Mouse (Mus musculus) stomach, postnatal 0 days (tissue): ENCODE results near the gene Sh3pxd2a. TPM values are rescaled to one million over a fixed set of nuclear protein-coding genes. Genes with fewer than 3 reads are reported as not detected.

Experiments used
- ATAC-seq: fragments of 200-750 bp; cut with Nextera tagmentation; 2 replicates; pipeline ENCODE4 v1.8.0; 2017; ENCODE audit not compliant: low FRiP score, low TSS enrichment
- DNase-seq: peaks from one replicate; pipeline ENCODE4 v3.0.0-alpha.2; 2016; ENCODE audit warnings: low spot score
- H3K27ac ChIP-seq: fragments of 300-500 bp; sonication (generic); replicated peaks from 2 replicates; pipeline ENCODE4 v1.5.1; 2014; ENCODE audit warnings: mild to moderate bottlenecking, control low read depth
- H3K27me3 ChIP-seq: fragments of 300-500 bp; sonication (generic); 2 replicates; pipeline ENCODE4 v1.6.1; 2014; ENCODE audit warnings: low read length; ENCODE audit not compliant: control insufficient read depth, insufficient read depth
- H3K36me3 ChIP-seq: fragments of 300-500 bp; sonication (generic); 2 replicates; pipeline ENCODE4 v1.6.1; 2014; ENCODE audit warnings: low read length, mixed read lengths; ENCODE audit not compliant: control insufficient read depth, insufficient read depth
- H3K4me1 ChIP-seq: fragments of 300-500 bp; sonication (generic); replicated peaks from 2 replicates; pipeline ENCODE4 v1.6.1; 2014; ENCODE audit warnings: antibody characterized with exemption; ENCODE audit not compliant: control insufficient read depth, insufficient read depth
- H3K4me2 ChIP-seq: fragments of 300-500 bp; sonication (generic); replicated peaks from 2 replicates; pipeline ENCODE4 v1.6.1; 2014; ENCODE audit warnings: low read depth, mild to moderate bottlenecking, control low read depth, moderate library complexity
- H3K4me3 ChIP-seq: fragments of 300-500 bp; sonication (generic); 2 replicates; pipeline ENCODE4 v1.5.1; 2014; ENCODE audit warnings: low read depth, low read length, control low read depth
- H3K9ac ChIP-seq: fragments of 300-500 bp; sonication (generic); 2 replicates; pipeline ENCODE4 v1.6.1; 2014; ENCODE audit warnings: mild to moderate bottlenecking, low read length, control low read depth, mixed read lengths
- H3K9me3 ChIP-seq: fragments of 300-500 bp; sonication (generic); 2 replicates; pipeline ENCODE4 v1.6.1; 2016; ENCODE audit warnings: low read length; ENCODE audit not compliant: control insufficient read depth
- CTCF ChIP-seq: IDR thresholded peaks from 2 replicates; pipeline ENCODE4 v1.5.1; 2016; ENCODE audit warnings: antibody characterized with exemption, low read depth, mild to moderate bottlenecking, moderate library complexity
- EP300 ChIP-seq: optimal IDR thresholded peaks from 2 replicates; pipeline ENCODE3; 2016; ENCODE audit warnings: antibody characterized with exemption
- WGBS: fragments of 180-500 bp; shearing (Covaris S2); extraction: QIAGEN DNeasy Blood & Tissue Kit; methylation state at CpG from one replicate; pipeline ENCODE4 v1.1.7; 2014; 5-methylcytosine and 5-hydroxymethylcytosine counted together
- polyA plus RNA-seq: library from polyadenylated mRNA; unstranded; fragments of >200 nt; fragmentation: Nextera tagmentation; extraction: Ambion mirVana; gene quantifications from 2 replicates; pipeline ENCODE4 v1.2.1, GENCODE M21; 2015

Gene Sh3pxd2a
- polyA plus RNA-seq, 1 experiment from 2014 or later = 3.7 TPM

DNA sequence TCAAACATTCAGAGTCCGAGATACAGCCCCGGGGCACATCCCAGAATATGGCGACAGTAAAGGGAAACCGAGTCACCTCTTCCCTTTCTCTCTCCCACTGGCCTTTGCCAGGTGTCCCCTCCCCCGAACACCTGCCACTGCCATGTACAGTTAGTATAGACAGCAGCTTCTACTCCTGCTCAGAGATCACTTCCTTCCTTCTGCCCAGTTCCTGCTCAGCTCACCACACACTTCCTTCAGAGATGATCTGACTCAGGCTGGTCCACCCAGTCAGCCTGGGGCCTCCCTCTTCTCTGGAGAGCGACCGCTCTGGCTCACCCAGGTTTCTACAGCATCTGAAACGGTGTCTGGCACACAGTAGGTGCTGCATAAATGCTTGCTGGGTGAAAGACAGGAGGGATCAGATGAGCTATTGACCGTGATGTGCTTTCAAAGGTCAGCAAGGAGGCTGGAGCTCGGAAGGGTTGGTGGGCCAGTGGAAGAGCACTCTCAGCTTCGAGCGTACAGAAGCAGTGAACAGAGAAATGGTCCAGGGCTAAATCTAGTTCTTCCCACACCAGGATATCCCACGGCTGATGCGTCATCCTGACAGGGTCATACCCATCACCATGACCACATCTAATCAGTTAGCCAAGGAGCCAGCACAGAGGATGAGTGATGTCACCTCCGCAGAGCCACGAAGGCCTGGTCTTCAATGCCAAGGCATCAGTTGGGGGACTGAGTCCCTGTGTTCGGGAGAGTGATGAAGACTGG, 22.5 kb downstream of the Sh3pxd2a start:
- DNase-seq (no peak), ATAC-seq (0 out of 2 replicates have a peak, but pooled peaks have one; percentile 2)
- Histone ChIP-seq H3K4me1 (peaks cover 23% of the 10 kb centered on the region), H3K27me3 (no peaks in the 10 kb centered on the region), H3K9me3 (no peaks in the 10 kb centered on the region), H3K4me2 (no peak overlapping the region), H3K36me3 (no peaks in the 10 kb centered on the region), H3K27ac (no peak overlapping the region), H3K4me3 (no peak overlapping the region), H3K9ac (no peak overlapping the region)
- WGBS = 80% methylated on average over 17 of the region's 17 CpGs
- no peak for TF ChIP-seq EP300
- no peak for TF ChIP-seq CTCF

DNA sequence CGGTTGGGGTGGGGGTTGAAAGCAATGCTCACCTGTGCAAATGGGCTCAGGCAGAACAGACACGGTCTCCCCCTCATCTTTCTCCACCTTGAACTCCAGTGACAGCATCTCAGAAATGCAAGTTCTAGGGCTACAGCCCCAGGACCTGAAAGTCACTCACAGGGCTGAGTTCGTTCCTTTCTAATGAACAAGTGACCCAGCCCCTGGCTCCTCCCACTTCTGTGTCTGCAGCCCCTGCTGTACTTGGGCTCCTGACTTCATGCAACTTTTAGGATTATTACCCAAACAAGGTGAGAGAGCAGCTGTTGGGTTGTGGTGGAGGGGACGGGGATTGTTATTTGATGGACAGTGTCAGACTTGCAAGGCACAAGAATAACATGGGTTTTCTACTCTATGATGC, 23.2 kb downstream of the Sh3pxd2a start:
- Histone ChIP-seq H3K27ac (no peak overlapping the region), H3K9ac (no peak overlapping the region), H3K4me2 (no peak overlapping the region), H3K27me3 (no peaks in the 10 kb centered on the region), H3K36me3 (no peaks in the 10 kb centered on the region), H3K4me3 (no peak overlapping the region), H3K9me3 (no peaks in the 10 kb centered on the region), H3K4me1 (peaks cover 21% of the 10 kb centered on the region)
- TF ChIP-seq CTCF = no peak
- no peak for TF ChIP-seq EP300
- WGBS = 89% methylated on average over 4 of the region's 4 CpGs
- ATAC-seq (no peak), DNase-seq (no peak)

DNA sequence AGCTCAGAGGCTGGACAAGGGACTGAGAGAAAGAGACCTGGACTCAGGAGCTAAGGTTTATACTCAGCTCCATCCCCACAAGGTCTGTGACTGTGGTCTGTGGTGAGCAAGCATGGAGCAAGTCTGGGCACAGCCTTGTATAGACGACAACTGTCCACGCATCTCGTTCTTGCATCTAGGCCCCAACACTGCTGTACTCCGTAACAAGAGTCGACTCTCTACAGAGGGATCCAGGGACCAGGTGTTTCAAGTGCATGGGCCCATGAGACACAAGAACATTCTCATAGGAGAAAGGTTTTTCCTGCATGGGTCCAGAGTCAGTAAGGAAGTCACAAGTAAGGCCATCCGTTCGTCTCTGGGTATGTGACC, 23.8 kb downstream of the Sh3pxd2a start:
- peaks cover 21% of the 10 kb centered on the region for H3K4me1 ChIP-seq
- no peaks in the 10 kb centered on the region for H3K9me3 ChIP-seq
- H3K27ac ChIP-seq = no peak overlapping the region
- 81% methylated on average over 7 of the region's 7 CpGs for WGBS
- DNase-seq (no peak), ATAC-seq (no peak)
- H3K4me2 ChIP-seq = no peak overlapping the region
- no peaks in the 10 kb centered on the region for H3K36me3 ChIP-seq
- H3K27me3 ChIP-seq = no peaks in the 10 kb centered on the region
- no peak overlapping the region for H3K9ac ChIP-seq
- TF ChIP-seq CTCF = no peak
- no peak overlapping the region for H3K4me3 ChIP-seq

DNA sequence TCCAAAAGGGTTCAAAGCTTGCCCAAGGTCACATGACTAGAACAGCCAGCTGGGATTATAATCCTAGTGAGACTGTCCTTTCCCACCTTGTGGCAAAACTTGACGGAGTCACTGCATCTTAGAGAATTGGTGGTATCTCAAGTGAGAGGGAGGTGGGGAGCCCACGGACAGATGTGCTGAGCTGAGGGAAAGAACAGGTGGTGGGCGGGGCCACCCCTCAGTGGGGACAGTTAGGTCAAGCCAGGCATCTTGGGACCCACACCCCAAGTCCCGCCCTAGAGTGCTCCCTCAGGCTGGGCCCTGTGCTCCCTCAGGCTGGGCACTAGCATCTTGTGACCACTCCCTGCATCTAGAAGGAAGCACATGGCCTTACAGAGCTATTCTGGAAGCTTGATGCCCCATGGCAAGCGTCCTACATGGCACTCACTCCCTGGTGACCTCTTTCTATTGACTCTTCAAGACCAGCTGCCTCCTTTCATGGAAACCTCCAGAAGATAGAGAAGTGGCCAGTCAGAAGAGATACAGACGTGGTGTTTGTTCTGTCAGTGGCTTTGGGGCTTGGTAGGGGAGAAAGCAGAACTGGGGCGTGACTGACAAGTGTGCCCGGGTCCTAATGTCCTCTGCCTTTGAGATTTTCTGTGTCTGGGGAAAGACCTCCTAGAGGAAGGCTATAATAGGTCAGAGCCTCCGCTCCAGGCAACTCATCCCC, 24.3 kb downstream of the Sh3pxd2a start:
- Histone ChIP-seq H3K36me3 (no peaks in the 10 kb centered on the region), H3K4me3 (no peak overlapping the region), H3K4me1 (peaks cover 21% of the 10 kb centered on the region), H3K27me3 (no peaks in the 10 kb centered on the region), H3K9ac (no peak overlapping the region), H3K4me2 (no peak overlapping the region), H3K9me3 (no peaks in the 10 kb centered on the region), H3K27ac (no peak overlapping the region)
- TF ChIP-seq EP300 (no peak), CTCF (no peak)
- 74% methylated on average over 9 of the region's 9 CpGs for WGBS
- no peak for DNase-seq
- no peak for ATAC-seq

DNA sequence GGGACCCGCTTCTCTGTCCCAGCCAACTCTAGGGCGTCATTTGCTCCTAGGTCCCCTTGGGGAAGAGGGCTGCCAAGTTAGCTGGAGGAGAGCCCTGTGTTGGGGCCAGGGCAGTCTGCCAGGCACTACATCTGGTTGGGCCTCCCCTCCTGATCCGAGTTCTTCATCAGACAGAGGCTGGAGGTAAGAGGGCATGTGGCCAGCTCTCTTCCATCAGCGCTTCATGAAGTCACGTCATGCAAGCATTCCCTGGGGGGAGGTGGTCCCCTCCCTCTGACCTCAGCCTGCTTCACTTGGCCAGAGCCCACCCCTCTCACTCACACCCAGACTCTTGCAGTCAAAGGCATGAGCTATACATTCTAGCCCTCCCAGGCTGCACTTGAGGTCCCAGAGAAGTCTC, 25.8 kb downstream of the Sh3pxd2a start:
- Histone ChIP-seq H3K4me2 (no peak overlapping the region), H3K27me3 (no peaks in the 10 kb centered on the region), H3K4me3 (no peak overlapping the region), H3K9ac (no peak overlapping the region), H3K4me1 (peaks cover 11% of the 10 kb centered on the region), H3K27ac (no peak overlapping the region), H3K9me3 (no peaks in the 10 kb centered on the region), H3K36me3 (no peaks in the 10 kb centered on the region)
- TF ChIP-seq CTCF (no peak), EP300 (no peak)
- WGBS = 30% methylated on average over 5 of the region's 5 CpGs
- DNase-seq = peak; percentile 63
- no peak for ATAC-seq

DNA sequence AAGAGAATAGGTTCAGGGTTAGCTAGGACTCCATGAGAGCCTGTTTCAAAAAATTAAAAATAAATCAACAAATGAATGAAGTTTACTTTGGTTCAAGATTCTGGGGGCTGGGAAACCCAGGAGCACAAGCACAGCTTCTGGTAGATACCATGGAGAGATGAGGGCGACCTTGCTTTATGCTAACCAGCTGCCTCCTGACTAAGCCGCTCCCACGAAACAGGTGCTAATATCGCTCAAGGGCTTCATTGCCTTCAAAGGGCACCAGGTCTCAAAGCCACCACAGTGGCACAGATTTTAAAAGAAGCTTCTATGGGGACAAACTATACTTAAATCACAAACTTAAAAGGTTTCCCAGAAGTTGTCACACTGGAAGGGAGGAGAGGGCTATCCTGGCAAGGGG, 27.2 kb downstream of the Sh3pxd2a start:
- peaks cover 7% of the 10 kb centered on the region for H3K4me1 ChIP-seq
- ATAC-seq (no peak), DNase-seq (no peak)
- no peaks in the 10 kb centered on the region for H3K27me3 ChIP-seq
- no peak overlapping the region for H3K4me2 ChIP-seq
- H3K27ac ChIP-seq = no peak overlapping the region
- no peaks in the 10 kb centered on the region for H3K9me3 ChIP-seq
- H3K9ac ChIP-seq = no peak overlapping the region
- H3K4me3 ChIP-seq = no peak overlapping the region
- WGBS = 85% methylated on average over 4 of the region's 4 CpGs
- TF ChIP-seq EP300 (no peak), CTCF (no peak)
- H3K36me3 ChIP-seq = no peaks in the 10 kb centered on the region
